In genomic region chr2:135641636-135642035, GRCm38 (mm10) we compare ENCODE assay signal across 14 mouse cellular contexts. TPM values are rescaled to one million over a fixed set of nuclear protein-coding genes. Genes with fewer than 3 reads are reported as not detected.
DNase-seq lines count a peak whose midpoint lies in the region; ATAC-seq and TF ChIP-seq lines count a peak whose summit lies in the region.
"Had no signal": no experiment of that assay in that cellular context is flagged by ENCODE, and none has a peak within 500 bp of the region (broad histone marks: within the 10 kb centered on the region; RNA-seq: fewer than 3 reads in every experiment).

No protein-coding gene starts in this region.

- no peak for TF ChIP-seq CTCF in kidney, adult 2 months (conservative IDR thresholded peaks at IDR 0.05; ENCODE audit: insufficient read depth, insufficient read length, low read depth, low read length)
- TF ChIP-seq CTCF in hindbrain, postnatal 0 days (IDR thresholded peaks at IDR 0.05; ENCODE audit: low read depth): no peak

- no peak overlapping the region for H3K9ac ChIP-seq in hindbrain, postnatal 0 days (replicated peaks; ENCODE audit: low read length)
- H3K9ac ChIP-seq: liver, postnatal 0 days; neural tube, embryonic 13.5 days had no signal

- no peak overlapping the region for H3K27ac ChIP-seq in kidney, adult 2 months (ENCODE audit: insufficient read depth, low read depth, low read length)
- H3K27ac ChIP-seq in hindbrain, postnatal 0 days: no peak overlapping the region
- H3K27ac ChIP-seq: forebrain, embryonic 10.5 days; neural tube, embryonic 13.5 days had no signal

- intact Hi-C loops in left cerebral cortex, postnatal 14 days (cut with DNase I): no loop called here

- H3K4me3 ChIP-seq in kidney, adult 2 months (ENCODE audit: insufficient read depth, low read depth, low read length): no peak overlapping the region
- no peak overlapping the region for H3K4me3 ChIP-seq in hindbrain, postnatal 0 days (ENCODE audit: low read length)
- H3K4me3 ChIP-seq: forebrain, embryonic 10.5 days; neural tube, embryonic 13.5 days had no signal

- peak; percentile 11 for DNase-seq in kidney, adult 2 months
- no peak for DNase-seq in kidney, adult 9 months
- peak; percentile 18 for DNase-seq in adipocyte (ENCODE audit: low spot score)
- DNase-seq in cerebellum, adult 8-10 months: peak; percentile 73
- peak; percentile 26 for DNase-seq in lung, postnatal 25 days (ENCODE audit: low spot score)
- DNase-seq in left cerebral cortex, postnatal 14 days (ENCODE audit: low spot score in 2 of 2): no peak
- no peak for DNase-seq in hindbrain, postnatal 0 days (ENCODE audit: low spot score)
- DNase-seq: liver, postnatal 0 days; midbrain, embryonic 14.5 days; right cerebral cortex, adult 18-20 months; thymus, postnatal 25 days had no signal

- no peaks in the 10 kb centered on the region for H3K4me1 ChIP-seq in kidney, adult 2 months (ENCODE audit: control insufficient read depth, insufficient read depth, low read length)
- no peaks in the 10 kb centered on the region for H3K4me1 ChIP-seq in hindbrain, postnatal 0 days (ENCODE audit: insufficient read depth, low read length)
- H3K4me1 ChIP-seq: forebrain, embryonic 10.5 days; neural tube, embryonic 13.5 days had no signal

- 88% methylated on average over 2 of the region's 2 CpGs for WGBS in kidney, adult 2 months
- WGBS in hindbrain, postnatal 0 days: 80% methylated on average over 2 of the region's 2 CpGs

- H3K9me3 ChIP-seq in hindbrain, postnatal 0 days (ENCODE audit: low read length): no peaks in the 10 kb centered on the region
- H3K9me3 ChIP-seq: forebrain, embryonic 10.5 days; neural tube, embryonic 13.5 days had no signal

- no peak overlapping the region for H3K4me2 ChIP-seq in hindbrain, postnatal 0 days (ENCODE audit: low read depth, low read length)
- H3K4me2 ChIP-seq: neural tube, embryonic 13.5 days had no signal

- no peaks in the 10 kb centered on the region for H3K27me3 ChIP-seq in kidney, adult 2 months (replicated peaks; ENCODE audit: control insufficient read depth, insufficient read depth, low read length)
- no peaks in the 10 kb centered on the region for H3K27me3 ChIP-seq in hindbrain, postnatal 0 days (ENCODE audit: insufficient read depth, low read length)
- H3K27me3 ChIP-seq: neural tube, embryonic 13.5 days had no signal

- no peak for TF ChIP-seq POLR2A in kidney, adult 2 months (IDR thresholded peaks at IDR 0.05; ENCODE audit: low read depth, low read length)

- ATAC-seq in hindbrain, postnatal 0 days: no peak
- ATAC-seq: intestine, postnatal 0 days; liver, postnatal 0 days had no signal

- H3K36me3 ChIP-seq in kidney, adult 2 months (ENCODE audit: control insufficient read depth, insufficient read depth, low read length): no peaks in the 10 kb centered on the region
- H3K36me3 ChIP-seq in hindbrain, postnatal 0 days (ENCODE audit: insufficient read depth, low read length): no peaks in the 10 kb centered on the region
- H3K36me3 ChIP-seq: forebrain, embryonic 10.5 days; neural tube, embryonic 13.5 days had no signal

RNA-seq across cellular contexts. Expression of gene Plcb4, which starts 17.2 kb away (rescaled TPM):
- 5.1 and 6.1 TPM in 2 replicates for polyA plus RNA-seq in kidney, adult 2 months (2012; rRNA removed)
- 10 to 100 TPM; 45.4 to 54.8 TPM for total RNA-seq in left cerebral cortex, postnatal 14 days (2021)
- total RNA-seq in hindbrain, postnatal 0 days (2014; rRNA removed): 46.9 and 74.3 TPM in 2 replicates
- 43.0 and 46.6 TPM in 2 replicates for polyA plus RNA-seq in hindbrain, postnatal 0 days (2015; fragmentation: Nextera tagmentation; extraction: Ambion mirVana)

Comparison
In these comparisons a context has a peak if more than half of its experiments do, and no peak if none do; other contexts are left out.
1. DNase-seq: peak in kidney, adult 2 months (single experiment), adipocyte (single experiment), cerebellum, adult 8-10 months (single experiment) and lung, postnatal 25 days (single experiment); none in kidney, adult 9 months (single experiment), left cerebral cortex, postnatal 14 days (0 of 2) and hindbrain, postnatal 0 days (single experiment).